Mouse (Mus musculus): ENCODE measurements around the gene Gucy1b1. TPM values are rescaled to one million over a fixed set of nuclear protein-coding genes. Genes with fewer than 3 reads are reported as not detected.

The Gucy1b1 gene
- not detected in 2 replicates for total RNA-seq (2014; fragmentation: Nextera tagmentation)
- 0.22 TPM in 1 of 2 replicates, not detected in the other for total RNA-seq (2017)
- not detected in 2 replicates for polyA plus RNA-seq (2012)

- peaks cover 12% of the 10 kb centered on the region for H3K9me3 ChIP-seq (replicated peaks)
- no peaks in the 10 kb centered on the region for H3K36me3 ChIP-seq (replicated peaks)
- TF ChIP-seq POLR2AphosphoS5 (IDR thresholded peaks at IDR 0.05; ENCODE audit: insufficient replicate concordance, low read depth, low read length) (no peak), GATA2 (IDR thresholded peaks at IDR 0.05; ENCODE audit: borderline replicate concordance, low read depth, low read length) (no peak), TAL1 (conservative IDR thresholded peaks at IDR 0.05; ENCODE audit: low read depth, low read length) (no peak), CTCF (IDR thresholded peaks at IDR 0.05; ENCODE audit: low read depth, low read length) (no peak), GATA1 (IDR thresholded peaks at IDR 0.05; ENCODE audit: borderline replicate concordance, low read length) (no peak)
- H3K4me1 ChIP-seq (ENCODE audit: insufficient read depth, low read depth, low read length), result no peaks in the 10 kb centered on the region
- peaks cover 7% of the 10 kb centered on the region; the same call in 1 of the 2 replicates for H3K27me3 ChIP-seq (ENCODE audit: insufficient read depth, low read length)
- ATAC-seq (ENCODE audit: extremely low read depth, insufficient number of reproducible peaks, low FRiP score, poor library complexity, severe bottlenecking), result no peak
- H3K4me3 ChIP-seq (ENCODE audit: low read depth, low read length), result no peak within 1 kb of the TSS
- DNase-seq (ENCODE audit: low spot score), result no peak
Observed at GRCm38 (mm10) chr3:82074201-82074851, at the start of gene Gucy1b1. Gucy1b1 (minus strand) TSS chr3:82074689.

- H3K4me1 ChIP-seq (ENCODE audit: insufficient read depth, low read depth, low read length), result no peaks in the 10 kb centered on the region
- TF ChIP-seq POLR2AphosphoS5 (IDR thresholded peaks at IDR 0.05; ENCODE audit: insufficient replicate concordance, low read depth, low read length) (no peak), GATA2 (IDR thresholded peaks at IDR 0.05; ENCODE audit: borderline replicate concordance, low read depth, low read length) (no peak), TAL1 (conservative IDR thresholded peaks at IDR 0.05; ENCODE audit: low read depth, low read length) (no peak), GATA1 (IDR thresholded peaks at IDR 0.05; ENCODE audit: borderline replicate concordance, low read length) (no peak), CTCF (IDR thresholded peaks at IDR 0.05; ENCODE audit: low read depth, low read length) (no peak)
- ATAC-seq (ENCODE audit: extremely low read depth, insufficient number of reproducible peaks, low FRiP score, poor library complexity, severe bottlenecking), result no peak
- no peaks in the 10 kb centered on the region for H3K36me3 ChIP-seq (replicated peaks)
- no peak overlapping the region for H3K4me3 ChIP-seq (ENCODE audit: low read depth, low read length)
- no peaks in the 10 kb centered on the region for H3K9me3 ChIP-seq (replicated peaks)
- no peaks in the 10 kb centered on the region for H3K27me3 ChIP-seq (ENCODE audit: insufficient read depth, low read length)
- DNase-seq (ENCODE audit: low spot score), result no peak
Observed at GRCm38 (mm10) chr3:82118916-82119315, 44.4 kb upstream of the Gucy1b1 start.

GRCm38 (mm10) chr3:82112439-82112838 is 38.0 kb upstream of the Gucy1b1 start:
- TF ChIP-seq GATA1 (IDR thresholded peaks at IDR 0.05; ENCODE audit: borderline replicate concordance, low read length), result no peak
- no peak for TF ChIP-seq TAL1 (conservative IDR thresholded peaks at IDR 0.05; ENCODE audit: low read depth, low read length)
- no peaks in the 10 kb centered on the region for H3K27me3 ChIP-seq (ENCODE audit: insufficient read depth, low read length)
- DNase-seq (ENCODE audit: low spot score) (no peak), ATAC-seq (ENCODE audit: extremely low read depth, insufficient number of reproducible peaks, low FRiP score, poor library complexity, severe bottlenecking) (no peak)
- no peaks in the 10 kb centered on the region for H3K36me3 ChIP-seq (replicated peaks)
- H3K4me3 ChIP-seq (ENCODE audit: low read depth, low read length), result no peak overlapping the region
- H3K4me1 ChIP-seq (ENCODE audit: insufficient read depth, low read depth, low read length), result no peaks in the 10 kb centered on the region
- no peaks in the 10 kb centered on the region; the same call in 1 of the 2 replicates for H3K9me3 ChIP-seq (replicated peaks)

- Histone ChIP-seq H3K27me3 (ENCODE audit: insufficient read depth, low read length) (no peaks in the 10 kb centered on the region), H3K4me3 (ENCODE audit: low read depth, low read length) (no peak overlapping the region), H3K36me3 (replicated peaks) (no peaks in the 10 kb centered on the region), H3K4me1 (ENCODE audit: insufficient read depth, low read depth, low read length) (no peaks in the 10 kb centered on the region), H3K9me3 (replicated peaks) (no peaks in the 10 kb centered on the region; the same call in 1 of the 2 replicates)
- TF ChIP-seq TAL1 (conservative IDR thresholded peaks at IDR 0.05; ENCODE audit: low read depth, low read length) (no peak), GATA2 (IDR thresholded peaks at IDR 0.05; ENCODE audit: borderline replicate concordance, low read depth, low read length) (no peak), CTCF (IDR thresholded peaks at IDR 0.05; ENCODE audit: low read depth, low read length) (no peak), GATA1 (IDR thresholded peaks at IDR 0.05; ENCODE audit: borderline replicate concordance, low read length) (no peak), POLR2AphosphoS5 (IDR thresholded peaks at IDR 0.05; ENCODE audit: insufficient replicate concordance, low read depth, low read length) (no peak)
- no peak for ATAC-seq (ENCODE audit: extremely low read depth, insufficient number of reproducible peaks, low FRiP score, poor library complexity, severe bottlenecking)
- DNase-seq (ENCODE audit: low spot score), result no peak
Observed at GRCm38 (mm10) chr3:82111986-82112385, 37.5 kb upstream of the Gucy1b1 start.

- no peaks in the 10 kb centered on the region for H3K36me3 ChIP-seq (replicated peaks)
Observed at GRCm38 (mm10) chr3:82108951-82109350, 34.5 kb upstream of the Gucy1b1 start.

GRCm38 (mm10) chr3:82104229-82104628 is 29.7 kb upstream of the Gucy1b1 start:
- Histone ChIP-seq H3K36me3 (replicated peaks) (no peaks in the 10 kb centered on the region), H3K9me3 (replicated peaks) (no peaks in the 10 kb centered on the region; the same call in 1 of the 2 replicates), H3K27me3 (ENCODE audit: insufficient read depth, low read length) (no peaks in the 10 kb centered on the region), H3K4me3 (ENCODE audit: low read depth, low read length) (no peak overlapping the region), H3K4me1 (ENCODE audit: insufficient read depth, low read depth, low read length) (no peaks in the 10 kb centered on the region)
- ATAC-seq (ENCODE audit: extremely low read depth, insufficient number of reproducible peaks, low FRiP score, poor library complexity, severe bottlenecking) (no peak), DNase-seq (ENCODE audit: low spot score) (no peak)
- no peak for TF ChIP-seq TAL1 (conservative IDR thresholded peaks at IDR 0.05; ENCODE audit: low read depth, low read length)
- no peak for TF ChIP-seq GATA2 (IDR thresholded peaks at IDR 0.05; ENCODE audit: borderline replicate concordance, low read depth, low read length)
- TF ChIP-seq GATA1 (IDR thresholded peaks at IDR 0.05; ENCODE audit: borderline replicate concordance, low read length), result no peak
- no peak for TF ChIP-seq CTCF (IDR thresholded peaks at IDR 0.05; ENCODE audit: low read depth, low read length)
- TF ChIP-seq POLR2AphosphoS5 (IDR thresholded peaks at IDR 0.05; ENCODE audit: insufficient replicate concordance, low read depth, low read length), result no peak

More at GRCm38 (mm10) chr3:82108951-82109350, 34.5 kb upstream of the Gucy1b1 start:
- Histone ChIP-seq H3K9me3 (replicated peaks) (no peaks in the 10 kb centered on the region; the same call in 1 of the 2 replicates), H3K4me3 (ENCODE audit: low read depth, low read length) (no peak overlapping the region), H3K27me3 (ENCODE audit: insufficient read depth, low read length) (no peaks in the 10 kb centered on the region), H3K4me1 (ENCODE audit: insufficient read depth, low read depth, low read length) (no peaks in the 10 kb centered on the region)
- ATAC-seq (ENCODE audit: extremely low read depth, insufficient number of reproducible peaks, low FRiP score, poor library complexity, severe bottlenecking) (no peak), DNase-seq (ENCODE audit: low spot score) (no peak)
- TF ChIP-seq POLR2AphosphoS5 (IDR thresholded peaks at IDR 0.05; ENCODE audit: insufficient replicate concordance, low read depth, low read length) (no peak), GATA1 (IDR thresholded peaks at IDR 0.05; ENCODE audit: borderline replicate concordance, low read length) (no peak), TAL1 (conservative IDR thresholded peaks at IDR 0.05; ENCODE audit: low read depth, low read length) (no peak), GATA2 (IDR thresholded peaks at IDR 0.05; ENCODE audit: borderline replicate concordance, low read depth, low read length) (no peak), CTCF (IDR thresholded peaks at IDR 0.05; ENCODE audit: low read depth, low read length) (no peak)
